Mouse (Mus musculus) induced T-regulatory cell, adult 2 months (primary cell): ENCODE data around the gene Plpp3.
"Not testable (repeated sequence)": the region's sequence is repeated elsewhere in the genome, so short reads cannot be mapped to it uniquely, and the experiment has no call there.

Experiments used
- DNase-seq: peaks from one replicate; pipeline ENCODE4 v3.0.0-alpha.2; 2012; ENCODE audit warnings: low read depth

Plpp3 gene

GRCm38 (mm10) chr4:105260893-105261769, 104.0 kb downstream of the Plpp3 start:
- DNase-seq, result no peak

GRCm38 (mm10) chr4:105262358-105262757, 105.2 kb downstream of the Plpp3 start:
- no peak for DNase-seq

- no peak for DNase-seq
Measured at GRCm38 (mm10) chr4:105263600-105263999, 106.5 kb downstream of the Plpp3 start.

- no peak for DNase-seq
Measured at GRCm38 (mm10) chr4:105265041-105265440, 107.9 kb downstream of the Plpp3 start.

- no peak for DNase-seq
Measured at GRCm38 (mm10) chr4:105265678-105266077, 108.5 kb downstream of the Plpp3 start.

- DNase-seq, result no peak
Measured at GRCm38 (mm10) chr4:105268202-105268730, 111.1 kb downstream of the Plpp3 start.

GRCm38 (mm10) chr4:105269398-105269797, 112.3 kb downstream of the Plpp3 start:
- not testable (repeated sequence) for DNase-seq

DNA sequence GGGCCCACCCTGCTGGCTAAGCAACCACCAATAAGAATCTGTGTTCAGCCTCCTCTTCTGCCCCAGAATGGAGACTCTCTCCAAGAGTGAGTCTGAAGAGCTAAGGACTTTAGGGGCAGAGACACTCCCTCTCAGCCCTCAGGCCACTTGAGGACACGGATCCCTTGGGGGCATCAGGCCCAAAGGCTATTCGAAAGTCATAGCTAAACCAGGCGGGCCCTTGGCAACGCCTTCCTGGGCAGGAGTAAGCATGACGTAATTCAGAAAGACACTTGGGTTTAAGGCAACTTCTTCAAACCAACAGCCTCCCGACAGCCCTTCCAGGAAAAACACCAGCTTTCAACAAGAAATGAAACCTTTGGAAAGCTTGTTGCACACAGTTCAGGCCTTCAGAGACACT, 114.0 kb downstream of the Plpp3 start:
- DNase-seq, result no peak

DNA sequence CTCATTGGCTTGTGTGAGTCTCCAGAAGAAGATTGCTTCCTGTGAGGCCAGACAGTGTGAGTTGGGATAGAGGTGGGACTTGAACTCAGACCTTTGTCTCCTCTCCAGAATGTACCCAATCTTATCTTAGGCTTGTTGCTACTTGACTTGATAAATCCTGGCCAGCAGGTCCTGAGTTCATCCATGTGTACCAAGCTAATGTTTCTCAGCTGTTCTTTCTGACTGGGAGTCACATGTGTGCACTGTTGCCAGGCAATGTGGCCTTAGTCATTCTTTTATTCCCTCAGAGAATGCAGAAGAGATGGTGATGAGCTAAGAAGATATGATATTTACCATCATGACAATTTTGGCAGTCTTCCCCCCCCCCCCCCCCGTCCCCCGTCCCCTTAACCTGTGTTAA, 115.9 kb downstream of the Plpp3 start:
- no peak for DNase-seq

DNA sequence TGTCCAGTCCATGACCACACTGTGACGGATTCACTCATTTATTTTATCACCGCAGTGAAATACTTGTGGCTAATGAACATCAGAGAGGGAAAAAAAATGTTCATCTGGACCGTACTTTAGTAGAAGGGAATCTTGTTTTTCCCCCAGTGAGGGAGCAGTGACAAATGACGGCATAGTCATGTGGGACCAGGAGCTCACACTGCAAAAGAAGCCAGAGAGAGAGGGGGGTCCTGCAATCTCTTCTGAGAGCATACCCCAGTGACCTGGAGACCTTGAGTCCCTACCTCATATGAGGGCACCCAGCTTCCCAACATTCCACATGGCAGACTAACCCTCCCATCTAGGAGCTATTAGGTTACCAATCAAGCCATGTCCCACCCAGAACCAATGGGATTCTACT, 116.3 kb downstream of the Plpp3 start:
- no peak for DNase-seq

- DNase-seq, result no peak
Measured at GRCm38 (mm10) chr4:105275616-105276015, 118.5 kb downstream of the Plpp3 start.

GRCm38 (mm10) chr4:105276062-105276795, 119.1 kb downstream of the Plpp3 start:
- DNase-seq, result no peak

DNA sequence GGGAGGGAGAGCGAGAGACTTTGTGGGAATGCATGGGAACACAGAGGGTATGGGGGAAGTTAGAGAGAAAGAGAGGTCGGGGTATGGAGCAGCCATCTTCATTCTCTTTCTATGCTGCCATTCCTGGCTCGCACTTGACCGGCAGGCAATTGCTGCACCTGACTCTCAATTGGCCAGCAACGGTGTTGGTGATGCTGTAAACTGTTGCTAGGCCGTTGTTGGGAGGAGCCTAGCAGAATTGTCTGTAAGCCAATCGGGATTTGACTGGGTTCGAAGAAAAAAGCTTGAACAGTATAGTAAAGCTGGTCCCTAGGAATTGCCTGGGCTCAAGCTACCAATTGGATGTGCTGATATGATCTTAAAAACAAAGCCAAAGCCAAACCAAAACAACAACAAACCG, 121.0 kb downstream of the Plpp3 start:
- DNase-seq, result no peak

DNA sequence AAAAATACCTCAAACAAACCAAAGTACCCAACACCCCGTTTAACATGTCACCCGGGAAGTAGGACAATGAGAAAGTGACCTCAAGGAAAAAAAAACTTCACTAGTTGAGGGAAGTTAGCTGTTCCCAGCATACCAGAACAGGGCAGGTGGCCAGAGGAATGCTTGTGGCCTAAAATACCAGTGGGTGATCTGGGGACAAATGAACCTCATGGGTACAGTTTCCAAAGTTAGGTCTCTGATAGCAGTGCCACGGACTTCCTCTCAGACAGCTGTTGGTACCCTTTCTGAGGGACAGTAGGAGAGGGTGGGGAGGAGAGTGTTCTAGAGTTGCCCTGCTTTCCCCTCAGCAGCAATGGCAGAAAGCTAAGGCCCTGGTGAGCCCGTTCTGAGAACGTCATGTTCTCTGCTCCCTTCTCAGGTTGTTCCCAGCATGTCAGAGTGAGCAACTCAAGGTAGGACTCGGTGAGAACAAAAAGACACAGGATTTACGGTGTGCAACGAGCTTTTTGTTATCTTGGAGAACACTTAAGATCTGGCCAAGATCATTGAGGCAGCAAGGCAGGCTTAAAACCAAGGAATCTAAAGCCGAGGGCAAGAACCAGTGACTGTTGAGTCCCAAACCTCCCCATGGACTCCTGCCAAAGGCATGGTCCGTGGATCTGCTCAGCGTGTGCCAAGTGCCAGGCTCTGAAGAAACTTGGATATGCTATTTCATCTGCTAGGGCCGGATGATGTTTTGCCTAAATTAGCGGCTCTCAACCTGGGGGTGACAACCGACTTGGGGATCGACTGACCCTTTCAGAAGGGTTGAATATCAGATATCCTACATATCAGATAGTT, 121.6 kb downstream of the Plpp3 start:
- no peak for DNase-seq

DNA sequence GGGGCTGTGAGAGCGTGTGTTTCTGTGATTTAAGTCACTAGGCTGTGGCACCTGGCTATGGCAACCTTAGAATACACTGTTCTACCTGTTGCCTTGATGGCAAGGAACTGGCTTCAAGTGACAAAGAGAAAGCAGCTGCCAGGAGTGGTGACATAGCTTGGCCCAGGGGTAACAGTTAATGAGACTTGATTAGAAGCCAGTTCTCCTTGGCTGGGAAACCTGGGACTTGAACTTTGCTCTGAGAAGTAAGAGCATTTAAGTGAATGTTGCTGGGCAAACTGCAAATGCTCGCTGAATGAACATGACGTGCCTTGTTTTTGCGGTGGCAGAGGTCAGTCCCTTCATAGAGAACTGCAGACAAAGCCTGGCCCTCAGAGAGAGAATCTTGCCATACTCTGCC, 122.7 kb downstream of the Plpp3 start:
- DNase-seq, result no peak

DNA sequence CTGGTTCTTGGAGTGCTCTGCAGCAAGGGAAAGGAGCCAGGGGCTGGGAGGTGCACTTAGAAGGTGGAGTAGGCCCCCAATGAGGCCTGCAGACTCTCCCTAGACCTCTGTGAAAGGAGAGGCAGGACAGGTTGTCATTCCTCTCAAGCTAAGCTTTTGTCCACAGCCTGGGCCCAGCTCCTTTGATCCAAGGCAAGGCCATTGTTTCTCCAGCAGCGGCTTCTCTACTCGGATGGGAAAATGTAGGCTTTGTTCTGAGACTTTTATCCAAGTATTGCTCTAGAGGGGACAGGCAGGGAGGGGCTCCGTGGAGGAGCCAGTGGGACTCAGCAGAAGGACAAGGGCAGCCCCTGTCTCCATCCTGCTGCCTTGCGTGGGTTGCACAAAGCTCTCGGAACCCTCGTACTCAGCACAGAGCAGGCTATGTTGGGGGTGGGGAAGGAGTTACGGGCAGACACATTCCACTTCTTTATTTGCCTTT, 124.6 kb downstream of the Plpp3 start:
- DNase-seq, result no peak
